8 mouse cellular contexts compared by ENCODE assay signal in the genomic region with DNA sequence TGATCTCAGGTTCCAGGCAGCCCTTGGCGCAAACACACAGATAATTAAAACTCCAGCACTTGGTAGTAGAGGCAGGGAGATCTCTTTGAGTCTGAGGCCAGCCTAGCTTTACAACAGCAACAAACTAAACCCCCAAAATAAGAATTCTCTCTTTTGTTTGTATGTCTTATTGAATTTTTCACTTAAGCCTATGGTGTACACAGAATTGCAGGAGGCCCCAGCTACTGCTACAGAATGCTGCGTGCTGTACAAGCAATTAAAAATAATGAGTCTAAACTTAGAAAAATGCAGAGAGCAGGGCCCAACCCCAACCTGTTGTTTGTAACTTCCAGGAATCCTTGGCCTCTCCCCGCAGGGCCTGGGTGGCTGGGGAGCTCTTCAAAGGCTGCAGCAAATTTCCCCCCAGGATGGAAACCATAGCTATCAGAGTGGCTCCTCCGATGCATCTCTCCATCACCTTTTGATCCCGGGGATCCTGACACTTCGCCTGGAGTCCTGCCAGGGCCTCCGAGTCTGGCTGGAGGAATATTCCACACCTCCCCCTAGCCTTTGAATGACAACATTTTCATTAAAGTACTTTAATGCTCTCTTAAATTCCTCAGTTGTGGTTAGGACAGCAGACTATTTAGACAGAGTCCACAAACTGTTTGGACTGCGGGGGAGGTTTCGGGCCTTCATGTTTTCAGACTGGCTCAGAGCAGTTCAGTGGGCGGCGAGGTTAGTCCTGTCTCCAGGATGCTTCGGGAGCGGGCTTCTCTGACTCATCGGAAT.
A peak's percentile ranks its signal among the peaks of the same experiment; 100 is the strongest.
DNase-seq lines count a peak whose midpoint lies in the region.

No protein-coding gene starts in this region.

- DNase-seq in heart, adult 11 months = peak; percentile 66
- no peak for DNase-seq in heart, postnatal 10 days
- DNase-seq in urinary bladder, postnatal 25 days (ENCODE audit: low spot score) = peak; percentile 10
- no peak for DNase-seq in urinary bladder, postnatal 10 days (ENCODE audit: low spot score)
- DNase-seq in kidney, postnatal 4 days = peak; percentile 75 to 82
- no peak for DNase-seq in frontal cortex, postnatal 25 days (ENCODE audit: low spot score in 2 of 2)
- DNase-seq in left cerebral cortex, adult 9 months (ENCODE audit: low spot score in 2 of 2) = no peak
- DNase-seq in cerebellum, postnatal 25 days = no peak

- intact Hi-C loops in heart, postnatal 10 days (cut with DNase I) = no loop called here

Comparison
In these comparisons a context has a peak if more than half of its experiments do, and no peak if none do; other contexts are left out.
1. DNase-seq: peak in heart, adult 11 months (single experiment), urinary bladder, postnatal 25 days (single experiment) and kidney, postnatal 4 days (2 of 2); none in heart, postnatal 10 days (0 of 2), urinary bladder, postnatal 10 days (single experiment), frontal cortex, postnatal 25 days (0 of 2), left cerebral cortex, adult 9 months (0 of 2) and cerebellum, postnatal 25 days (0 of 2).